Mouse (Mus musculus): ENCODE data around the gene Lin52.

DNA sequence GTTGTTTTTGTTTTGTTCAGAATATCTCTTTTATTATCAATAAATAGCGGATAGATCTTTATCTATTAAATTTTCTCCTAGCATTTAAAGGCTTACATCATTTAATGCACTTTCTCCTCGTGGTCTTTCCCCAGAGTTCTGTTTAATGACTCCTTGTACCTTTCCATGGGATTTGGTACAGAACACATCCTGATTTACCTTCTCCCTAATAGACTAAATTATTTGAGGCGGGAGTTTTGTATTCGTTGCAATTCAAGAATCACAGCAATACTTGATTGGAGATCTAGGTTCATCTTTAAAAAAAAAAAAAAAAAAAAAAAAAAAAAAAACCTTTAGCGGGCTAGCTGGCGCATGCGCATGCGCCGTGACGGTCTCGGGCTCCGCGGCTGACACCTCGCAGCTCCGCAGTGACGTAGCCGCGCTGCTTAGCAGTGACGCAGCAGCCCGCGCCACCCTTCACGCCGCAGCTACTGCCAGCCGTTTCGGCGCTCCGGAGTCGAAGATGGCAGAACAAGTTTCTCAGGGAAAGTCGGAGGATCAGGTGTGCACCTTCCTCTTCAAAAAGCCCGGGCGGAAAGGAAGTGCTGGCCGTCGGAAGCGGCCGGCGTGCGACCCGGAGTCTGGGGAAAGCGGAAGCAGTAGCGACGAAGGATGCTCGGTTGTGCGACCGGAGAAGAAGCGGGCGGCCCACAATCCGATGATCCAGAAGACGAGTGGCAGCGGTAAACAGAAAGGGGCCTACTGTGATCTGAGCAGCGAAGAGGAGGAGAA lies 34.2 kb upstream of the Lin52 start, which contains the start of gene Rnf113a2:
- peak; percentile 68; the same call in 1 of the 2 replicates for TF ChIP-seq POLR2A (IDR thresholded peaks at IDR 0.05; ENCODE audit: insufficient read depth, low read depth, low read length)
- TF ChIP-seq CTCF (IDR thresholded peaks at IDR 0.05; ENCODE audit: insufficient read depth, low read depth, low read length), result no peak
